Mouse (Mus musculus): ENCODE results near the gene Keap1. TPM values are rescaled to one million over a fixed set of nuclear protein-coding genes. Genes with fewer than 3 reads are reported as not detected.

Gene Keap1
- polyA plus RNA-seq, 1 experiment, result 103 TPM

GRCm38 (mm10) chr9:21220490-21221382, 18.4 kb downstream of the Keap1 start:
- no peaks in the 10 kb centered on the region for H3K27me3 ChIP-seq (ENCODE audit: control insufficient read depth, insufficient read depth, low read length)
- peak overlapping the region; percentile 90 for H3K27ac ChIP-seq (ENCODE audit: insufficient read depth, low read depth, low read length)
- H3K36me3 ChIP-seq (ENCODE audit: control insufficient read depth, insufficient read depth, low read length), result no peaks in the 10 kb centered on the region
- H3K4me1 ChIP-seq (ENCODE audit: control insufficient read depth, insufficient read depth, insufficient read length, low read length), result peaks cover 6% of the 10 kb centered on the region; the same call in 1 of the 2 replicates
- no peak for TF ChIP-seq POLR2A (IDR thresholded peaks at IDR 0.05; ENCODE audit: low read depth, low read length)
- peak; percentile 98 for TF ChIP-seq CTCF (IDR thresholded peaks at IDR 0.05; ENCODE audit: extremely low read depth, insufficient read length, insufficient replicate concordance, low read depth, low read length)
- H3K4me3 ChIP-seq (ENCODE audit: low read depth, low read length), result peak overlapping the region; percentile 46
- 2% methylated on average over 21 of the region's 21 CpGs for WGBS

GRCm38 (mm10) chr9:21219820-21220219, 19.3 kb downstream of the Keap1 start:
- Histone ChIP-seq H3K36me3 (ENCODE audit: control insufficient read depth, insufficient read depth, low read length) (no peaks in the 10 kb centered on the region), H3K4me3 (ENCODE audit: low read depth, low read length) (no peak overlapping the region), H3K4me1 (ENCODE audit: control insufficient read depth, insufficient read depth, insufficient read length, low read length) (0 out of 2 replicates have a peak, but pooled peaks cover 3% of the 10 kb centered on the region), H3K27me3 (ENCODE audit: control insufficient read depth, insufficient read depth, low read length) (no peaks in the 10 kb centered on the region), H3K27ac (ENCODE audit: insufficient read depth, low read depth, low read length) (no peak overlapping the region)
- TF ChIP-seq POLR2A (IDR thresholded peaks at IDR 0.05; ENCODE audit: low read depth, low read length) (no peak), CTCF (IDR thresholded peaks at IDR 0.05; ENCODE audit: extremely low read depth, insufficient read length, insufficient replicate concordance, low read depth, low read length) (no peak)
- 55% methylated on average over 3 of the region's 3 CpGs for WGBS

GRCm38 (mm10) chr9:21216050-21216841, 22.9 kb downstream of the Keap1 start:
- H3K4me1 ChIP-seq (ENCODE audit: control insufficient read depth, insufficient read depth, insufficient read length, low read length), result peaks cover 10% of the 10 kb centered on the region; the same call in 1 of the 2 replicates
- H3K27ac ChIP-seq (ENCODE audit: insufficient read depth, low read depth, low read length), result no peak overlapping the region
- WGBS, result 70% methylated on average over 25 of the region's 25 CpGs
- no peak for TF ChIP-seq CTCF (IDR thresholded peaks at IDR 0.05; ENCODE audit: extremely low read depth, insufficient read length, insufficient replicate concordance, low read depth, low read length)
- no peak for TF ChIP-seq POLR2A (IDR thresholded peaks at IDR 0.05; ENCODE audit: low read depth, low read length)
- H3K4me3 ChIP-seq (ENCODE audit: low read depth, low read length), result no peak overlapping the region
- H3K27me3 ChIP-seq (ENCODE audit: control insufficient read depth, insufficient read depth, low read length), result no peaks in the 10 kb centered on the region
- no peaks in the 10 kb centered on the region for H3K36me3 ChIP-seq (ENCODE audit: control insufficient read depth, insufficient read depth, low read length)

- 61% methylated on average over 7 of the region's 7 CpGs for WGBS
- TF ChIP-seq CTCF (IDR thresholded peaks at IDR 0.05; ENCODE audit: extremely low read depth, insufficient read length, insufficient replicate concordance, low read depth, low read length) (no peak; the same call in 1 of the 2 replicates), POLR2A (IDR thresholded peaks at IDR 0.05; ENCODE audit: low read depth, low read length) (no peak)
- Histone ChIP-seq H3K27ac (ENCODE audit: insufficient read depth, low read depth, low read length) (no peak overlapping the region), H3K4me1 (ENCODE audit: control insufficient read depth, insufficient read depth, insufficient read length, low read length) (peaks cover 14% of the 10 kb centered on the region), H3K36me3 (ENCODE audit: control insufficient read depth, insufficient read depth, low read length) (no peaks in the 10 kb centered on the region), H3K27me3 (ENCODE audit: control insufficient read depth, insufficient read depth, low read length) (no peaks in the 10 kb centered on the region), H3K4me3 (ENCODE audit: low read depth, low read length) (no peak overlapping the region)
These were observed 25.5 kb downstream of the Keap1 start for GRCm38 (mm10) chr9:21213617-21214190.

- WGBS, result 42% methylated on average over 7 of the region's 7 CpGs
- Histone ChIP-seq H3K27me3 (ENCODE audit: control insufficient read depth, insufficient read depth, low read length) (no peaks in the 10 kb centered on the region), H3K36me3 (ENCODE audit: control insufficient read depth, insufficient read depth, low read length) (no peaks in the 10 kb centered on the region), H3K27ac (ENCODE audit: insufficient read depth, low read depth, low read length) (no peak overlapping the region), H3K4me3 (ENCODE audit: low read depth, low read length) (no peak overlapping the region), H3K4me1 (ENCODE audit: control insufficient read depth, insufficient read depth, insufficient read length, low read length) (peaks cover 14% of the 10 kb centered on the region)
- TF ChIP-seq CTCF (IDR thresholded peaks at IDR 0.05; ENCODE audit: extremely low read depth, insufficient read length, insufficient replicate concordance, low read depth, low read length) (no peak), POLR2A (IDR thresholded peaks at IDR 0.05; ENCODE audit: low read depth, low read length) (no peak)
These were observed 27.5 kb downstream of the Keap1 start for GRCm38 (mm10) chr9:21211624-21212023.

GRCm38 (mm10) chr9:21210821-21211220, 28.3 kb downstream of the Keap1 start:
- 79% methylated on average over 6 of the region's 6 CpGs for WGBS
- Histone ChIP-seq H3K4me1 (ENCODE audit: control insufficient read depth, insufficient read depth, insufficient read length, low read length) (peaks cover 14% of the 10 kb centered on the region), H3K27me3 (ENCODE audit: control insufficient read depth, insufficient read depth, low read length) (no peaks in the 10 kb centered on the region), H3K36me3 (ENCODE audit: control insufficient read depth, insufficient read depth, low read length) (no peaks in the 10 kb centered on the region), H3K27ac (ENCODE audit: insufficient read depth, low read depth, low read length) (no peak overlapping the region), H3K4me3 (ENCODE audit: low read depth, low read length) (no peak overlapping the region)
- no peak for TF ChIP-seq POLR2A (IDR thresholded peaks at IDR 0.05; ENCODE audit: low read depth, low read length)
- TF ChIP-seq CTCF (IDR thresholded peaks at IDR 0.05; ENCODE audit: extremely low read depth, insufficient read length, insufficient replicate concordance, low read depth, low read length), result no peak
